Mouse (Mus musculus) intestine, embryonic 15.5 days (tissue): ENCODE measurements around the gene Sbk2. TPM values are rescaled to one million over a fixed set of nuclear protein-coding genes. Genes with fewer than 3 reads are reported as not detected.
A peak's percentile ranks its signal among the peaks of the same experiment; 100 is the strongest.

Experiments used
- ATAC-seq: fragments of 200-750 bp; cut with Nextera tagmentation; 2 replicates; pipeline ENCODE4 v1.8.0; 2017; ENCODE audit warnings: moderate TSS enrichment, moderate library complexity
- H3K27ac ChIP-seq: fragments of 300-500 bp; sonication (generic); 2 replicates; pipeline ENCODE4 v1.5.1; 2015; ENCODE audit warnings: mild to moderate bottlenecking, inconsistent platforms
- H3K27me3 ChIP-seq: fragments of 300-500 bp; sonication (generic); replicated peaks from 2 replicates; pipeline ENCODE4 v1.6.1; 2015; ENCODE audit warnings: inconsistent platforms
- H3K36me3 ChIP-seq: fragments of 300-500 bp; sonication (generic); 2 replicates; pipeline ENCODE4 v1.6.1; 2015; ENCODE audit warnings: inconsistent platforms
- H3K4me1 ChIP-seq: fragments of 300-500 bp; sonication (generic); replicated peaks from 2 replicates; pipeline ENCODE4 v1.6.1; 2015; ENCODE audit warnings: inconsistent platforms
- H3K4me2 ChIP-seq: fragments of 300-500 bp; sonication (generic); replicated peaks from 2 replicates; pipeline ENCODE4 v1.6.1; 2015; ENCODE audit warnings: mild to moderate bottlenecking, inconsistent platforms
- H3K4me3 ChIP-seq: fragments of 300-500 bp; sonication (generic); replicated peaks from 2 replicates; pipeline ENCODE4 v1.5.1; 2015; ENCODE audit warnings: inconsistent platforms
- H3K9ac ChIP-seq: fragments of 300-500 bp; sonication (generic); 2 replicates; pipeline ENCODE4 v1.6.1; 2015; ENCODE audit warnings: inconsistent platforms
- H3K9me3 ChIP-seq: fragments of 300-500 bp; sonication (generic); 2 replicates; pipeline ENCODE4 v1.6.1; 2016; ENCODE audit warnings: inconsistent platforms
- WGBS: fragments of 180-500 bp; shearing (Covaris S2); methylation state at CpG from one replicate; pipeline ENCODE4 v1.1.7; 2015; 5-methylcytosine and 5-hydroxymethylcytosine counted together
- polyA plus RNA-seq: library from polyadenylated mRNA; unstranded; fragments of >200 nt; fragmentation: Nextera tagmentation; extraction: Ambion mirVana; gene quantifications from 2 replicates; pipeline ENCODE4 v1.2.1, GENCODE M21; 2015

Gene Sbk2
- polyA plus RNA-seq, 1 experiment from 2014 or later = 0.39 TPM

DNA sequence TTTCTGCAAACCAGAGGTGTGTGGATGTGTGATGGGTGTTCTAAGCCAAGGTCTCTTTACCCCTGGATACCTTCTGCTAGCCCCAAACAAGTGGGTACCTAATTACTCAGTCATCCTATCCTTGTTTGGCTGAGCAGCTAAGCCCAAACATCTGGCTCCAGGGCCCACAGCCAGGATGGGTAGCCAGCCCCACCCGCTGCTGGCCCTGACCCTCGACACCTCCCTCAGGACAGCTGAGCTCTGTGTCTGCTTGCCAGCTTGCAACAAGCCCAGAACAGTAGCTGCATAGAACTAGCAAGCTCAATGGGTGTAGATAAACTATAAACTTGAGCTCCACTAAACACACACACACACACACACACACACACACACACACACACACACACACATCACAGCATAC, 16.4 kb downstream of the Sbk2 start:
- H3K4me3 ChIP-seq = no peak overlapping the region
- no peak overlapping the region for H3K9ac ChIP-seq
- H3K4me1 ChIP-seq = no peaks in the 10 kb centered on the region
- H3K27ac ChIP-seq = no peak overlapping the region
- no peak overlapping the region for H3K4me2 ChIP-seq
- 42% methylated on average over 2 of the region's 2 CpGs for WGBS
- ATAC-seq = no peak
- no peaks in the 10 kb centered on the region for H3K27me3 ChIP-seq
- H3K36me3 ChIP-seq = no peaks in the 10 kb centered on the region
- H3K9me3 ChIP-seq = no peaks in the 10 kb centered on the region

DNA sequence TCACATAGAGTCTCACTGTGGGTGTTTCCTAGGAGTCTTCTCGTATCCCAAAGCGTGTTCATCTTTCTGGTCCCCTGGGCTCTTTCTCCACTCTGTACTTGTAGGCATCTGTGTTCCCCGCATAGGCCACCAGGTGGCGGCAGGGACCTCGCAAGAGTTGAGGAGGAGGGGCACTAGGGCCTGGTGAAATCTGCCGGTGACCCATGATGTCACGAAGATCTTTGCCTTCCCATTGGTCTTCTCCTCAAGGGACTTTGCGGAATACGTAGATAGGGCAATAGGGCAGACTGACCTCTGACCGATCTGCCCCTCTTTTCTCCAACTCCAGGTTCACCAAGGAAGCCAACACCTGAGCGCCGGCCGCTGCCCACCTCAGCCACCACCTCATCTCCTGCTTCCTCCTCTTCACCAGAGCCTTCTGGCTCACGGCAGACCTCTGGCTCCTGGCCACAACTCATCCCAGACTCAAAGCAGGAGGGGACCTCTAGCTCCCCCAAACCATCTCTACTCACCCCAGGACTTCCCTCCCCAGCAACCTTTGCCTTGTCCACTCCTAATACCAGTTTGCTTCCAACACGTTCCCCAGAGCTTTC, 20.9 kb downstream of the Sbk2 start:
- no peak overlapping the region for H3K9ac ChIP-seq
- WGBS = 17% methylated on average over 15 of the region's 15 CpGs

DNA sequence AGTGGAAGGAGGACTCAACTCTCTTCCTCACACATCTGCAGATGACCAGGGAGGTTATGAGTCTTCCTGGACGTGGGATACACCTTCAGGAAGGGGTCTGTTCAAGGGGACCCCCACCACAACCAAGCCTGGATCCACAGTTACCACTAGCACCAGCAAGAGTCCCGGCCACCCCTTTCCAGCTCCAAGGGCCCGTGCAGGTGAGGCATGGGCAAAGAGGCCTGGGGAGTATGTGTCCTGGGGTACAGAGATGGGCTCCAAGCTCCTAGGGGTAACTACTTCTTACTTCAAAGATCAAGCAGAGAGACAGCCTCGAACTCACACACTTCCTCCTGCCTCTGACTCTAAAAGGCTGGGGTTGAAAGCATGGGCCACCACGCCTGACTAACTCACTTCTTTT, 21.5 kb downstream of the Sbk2 start:
- no peak overlapping the region for H3K4me2 ChIP-seq
- no peak for ATAC-seq
- WGBS = 55% methylated on average over 5 of the region's 5 CpGs
- no peak overlapping the region for H3K9ac ChIP-seq
- no peak overlapping the region for H3K4me3 ChIP-seq
- no peaks in the 10 kb centered on the region for H3K9me3 ChIP-seq
- H3K27me3 ChIP-seq = no peaks in the 10 kb centered on the region
- no peaks in the 10 kb centered on the region for H3K36me3 ChIP-seq
- H3K27ac ChIP-seq = no peak overlapping the region
- no peaks in the 10 kb centered on the region for H3K4me1 ChIP-seq

More for the DNA sequence above, 20.9 kb downstream of the Sbk2 start:
- Histone ChIP-seq H3K36me3 (no peaks in the 10 kb centered on the region), H3K9me3 (no peaks in the 10 kb centered on the region), H3K4me1 (no peaks in the 10 kb centered on the region), H3K27me3 (no peaks in the 10 kb centered on the region), H3K27ac (no peak overlapping the region), H3K4me2 (peak overlapping the region; percentile 56), H3K4me3 (peak overlapping the region; percentile 20)
- peak; percentile 90 for ATAC-seq

DNA sequence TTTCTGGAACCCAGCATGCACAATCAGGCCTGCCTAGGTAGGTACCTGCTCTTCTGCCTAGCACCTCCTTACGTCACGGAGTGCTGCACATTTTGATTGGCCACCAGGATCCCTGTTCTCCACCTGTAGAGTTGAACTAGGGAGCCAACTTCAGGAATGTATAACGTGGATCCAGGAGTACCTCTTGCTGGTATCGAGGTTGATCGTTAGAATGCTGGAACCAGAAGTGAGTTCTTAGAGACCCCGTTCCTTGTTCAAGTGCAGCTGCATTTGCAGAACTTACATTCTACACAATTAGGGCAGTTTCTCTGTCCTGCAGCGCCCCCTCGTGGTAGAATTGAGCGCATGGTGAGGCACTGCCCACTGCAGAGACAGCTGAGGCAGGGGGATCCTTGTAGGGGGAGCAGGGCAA, 24.1 kb downstream of the Sbk2 start:
- ATAC-seq = peak; percentile 77
- H3K4me1 ChIP-seq = no peaks in the 10 kb centered on the region

DNA sequence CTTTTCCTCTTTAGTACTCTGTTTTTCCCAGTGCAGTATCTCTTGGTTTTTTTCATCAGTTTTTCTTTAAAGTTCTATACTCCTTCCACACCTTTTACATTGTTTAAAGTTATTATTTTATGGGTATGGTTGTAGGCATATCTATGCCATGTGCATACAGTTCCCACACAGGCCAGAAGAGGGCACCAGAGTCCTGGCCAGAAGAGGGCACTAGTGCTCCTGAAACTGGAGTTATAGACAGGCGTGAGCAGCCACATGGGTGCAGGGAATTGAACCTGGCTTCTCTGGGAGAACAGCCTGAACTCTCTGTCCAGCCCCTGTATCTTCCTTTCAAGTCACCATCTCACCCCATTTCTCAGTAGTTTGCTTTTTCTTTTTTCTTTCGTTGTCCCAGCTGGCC, 25.8 kb downstream of the Sbk2 start:
- H3K27me3 ChIP-seq = no peaks in the 10 kb centered on the region
- no peak overlapping the region for H3K4me2 ChIP-seq
- no peaks in the 10 kb centered on the region for H3K36me3 ChIP-seq
- no peaks in the 10 kb centered on the region for H3K4me1 ChIP-seq
- no peak overlapping the region for H3K27ac ChIP-seq
- 0 out of 2 replicates have a peak, but pooled peaks cover 3% of the 10 kb centered on the region for H3K9me3 ChIP-seq
- ATAC-seq = no peak
- H3K9ac ChIP-seq = no peak overlapping the region
- H3K4me3 ChIP-seq = no peak overlapping the region
- 37% methylated on average over 2 of the region's 2 CpGs for WGBS

More for the DNA sequence above, 24.1 kb downstream of the Sbk2 start:
- no peaks in the 10 kb centered on the region for H3K36me3 ChIP-seq
- H3K4me3 ChIP-seq = no peak overlapping the region
- no peaks in the 10 kb centered on the region for H3K27me3 ChIP-seq
- no peak overlapping the region for H3K4me2 ChIP-seq
- no peak overlapping the region for H3K27ac ChIP-seq
- H3K9me3 ChIP-seq = no peaks in the 10 kb centered on the region
- 20% methylated on average over 9 of the region's 9 CpGs for WGBS
- no peak overlapping the region for H3K9ac ChIP-seq

DNA sequence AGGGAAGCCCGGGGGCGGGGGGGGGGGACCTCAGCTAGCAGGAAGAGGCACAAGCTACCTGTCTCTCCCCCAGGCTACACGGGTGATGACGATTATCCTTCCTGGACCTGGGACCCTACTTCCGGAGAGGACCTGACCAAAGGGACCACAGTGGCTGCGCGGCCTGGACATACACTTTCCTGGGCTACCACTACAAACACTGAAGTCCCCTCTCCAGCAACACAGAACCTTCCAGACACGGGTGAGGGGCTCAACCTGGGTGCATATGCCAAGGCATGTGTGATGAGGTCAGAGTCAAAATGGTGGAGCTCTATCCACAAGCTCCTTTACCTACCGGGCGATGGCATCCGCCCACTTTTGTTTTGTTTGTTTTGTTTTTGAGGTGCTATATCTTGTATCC, 26.8 kb downstream of the Sbk2 start:
- 76% methylated on average over 11 of the region's 11 CpGs for WGBS
- no peak overlapping the region for H3K9ac ChIP-seq
- H3K4me3 ChIP-seq = no peak overlapping the region
- no peak overlapping the region for H3K4me2 ChIP-seq
- no peak overlapping the region for H3K27ac ChIP-seq
- H3K9me3 ChIP-seq = 0 out of 2 replicates have a peak, but pooled peaks cover 3% of the 10 kb centered on the region
- no peaks in the 10 kb centered on the region for H3K27me3 ChIP-seq
- no peaks in the 10 kb centered on the region for H3K4me1 ChIP-seq
- no peaks in the 10 kb centered on the region for H3K36me3 ChIP-seq
- ATAC-seq = no peak

DNA sequence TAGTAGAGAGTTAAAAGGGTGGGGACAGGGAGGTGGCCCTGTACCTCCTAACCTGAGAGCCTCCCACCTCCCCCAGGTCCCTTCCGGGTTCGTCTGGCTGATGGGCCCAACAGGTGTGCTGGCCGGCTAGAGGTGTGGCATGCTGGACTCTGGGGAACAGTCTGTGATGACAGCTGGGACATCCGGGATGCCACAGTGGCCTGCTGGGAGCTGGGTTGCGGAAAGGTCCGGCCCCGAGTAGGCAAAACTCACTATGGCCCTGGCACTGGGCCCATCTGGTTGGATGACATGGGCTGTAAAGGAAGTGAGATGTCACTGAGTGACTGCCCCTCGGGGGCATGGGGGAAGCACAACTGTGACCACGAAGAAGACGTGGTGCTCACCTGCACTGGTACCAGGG, 27.4 kb downstream of the Sbk2 start:
- no peak overlapping the region for H3K27ac ChIP-seq
- H3K9me3 ChIP-seq = 0 out of 2 replicates have a peak, but pooled peaks cover 3% of the 10 kb centered on the region
- no peaks in the 10 kb centered on the region for H3K4me1 ChIP-seq
- H3K36me3 ChIP-seq = no peaks in the 10 kb centered on the region
- no peak overlapping the region for H3K4me3 ChIP-seq
- H3K4me2 ChIP-seq = no peak overlapping the region
- H3K27me3 ChIP-seq = no peaks in the 10 kb centered on the region
- ATAC-seq = no peak
- no peak overlapping the region; the same call in 1 of the 2 replicates for H3K9ac ChIP-seq
- 78% methylated on average over 10 of the region's 10 CpGs for WGBS

DNA sequence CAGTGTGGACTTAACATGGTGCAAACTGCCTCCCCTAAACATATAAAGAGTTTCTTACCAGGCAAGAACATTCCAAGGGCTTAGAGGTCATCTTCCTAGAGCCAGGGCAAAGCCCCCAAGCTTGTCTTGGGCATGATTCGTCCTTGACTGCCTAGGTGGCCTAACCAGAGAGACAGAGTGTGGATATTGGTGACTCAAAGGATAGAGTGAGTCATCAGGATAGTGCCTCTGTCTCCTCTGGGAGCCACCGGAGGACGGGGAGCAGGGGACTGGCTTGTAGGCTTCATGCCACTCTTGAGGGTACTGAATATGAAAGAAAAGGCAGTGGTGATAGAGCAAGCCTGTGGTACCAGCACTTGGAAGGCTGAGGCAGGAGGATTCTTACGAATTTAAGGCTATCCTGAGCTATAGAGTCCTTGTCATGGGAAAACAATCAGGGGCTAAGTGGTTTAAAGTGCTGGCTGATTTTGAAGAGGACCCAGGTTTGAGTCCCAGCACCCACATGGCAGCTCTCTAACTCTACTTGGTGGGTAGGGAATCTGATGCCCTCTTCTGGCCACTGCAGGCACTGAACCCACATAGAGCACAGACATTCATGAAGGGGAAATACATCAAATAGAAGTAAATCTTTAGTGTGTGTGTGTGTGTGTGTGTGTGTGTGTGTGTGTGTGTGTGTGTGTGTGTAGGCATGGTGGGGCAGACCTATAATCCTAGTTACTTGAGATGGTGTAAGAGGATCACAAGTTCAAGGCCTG, 29.9 kb downstream of the Sbk2 start:
- no peaks in the 10 kb centered on the region for H3K4me1 ChIP-seq
- ATAC-seq = no peak
- 76% methylated on average over 4 of the region's 4 CpGs for WGBS
- no peaks in the 10 kb centered on the region for H3K27me3 ChIP-seq
- 0 out of 2 replicates have a peak, but pooled peaks cover 3% of the 10 kb centered on the region for H3K9me3 ChIP-seq
- no peak overlapping the region for H3K4me2 ChIP-seq
- no peaks in the 10 kb centered on the region for H3K36me3 ChIP-seq
- no peak overlapping the region for H3K4me3 ChIP-seq
- no peak overlapping the region for H3K27ac ChIP-seq
- H3K9ac ChIP-seq = no peak overlapping the region

DNA sequence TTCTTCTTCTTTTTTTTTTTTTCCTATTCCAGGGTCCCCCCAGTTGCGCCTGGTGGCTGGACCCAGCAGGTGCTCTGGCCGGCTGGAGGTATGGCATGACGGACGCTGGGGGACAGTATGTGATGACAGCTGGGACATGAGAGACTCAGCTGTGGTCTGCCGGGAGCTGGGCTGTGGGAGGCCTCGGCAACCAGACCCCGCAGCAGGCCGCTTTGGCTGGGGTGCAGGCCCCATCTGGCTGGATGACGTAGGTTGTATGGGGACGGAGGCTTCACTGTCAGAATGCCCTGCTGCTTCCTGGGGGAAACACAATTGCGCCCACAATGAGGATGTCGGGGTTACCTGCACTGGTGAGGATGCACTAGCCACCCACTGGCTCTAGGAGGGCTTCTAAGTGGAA, 31.1 kb downstream of the Sbk2 start:
- Histone ChIP-seq H3K4me1 (no peaks in the 10 kb centered on the region), H3K27me3 (no peaks in the 10 kb centered on the region), H3K4me2 (no peak overlapping the region), H3K9me3 (0 out of 2 replicates have a peak, but pooled peaks cover 3% of the 10 kb centered on the region), H3K36me3 (no peaks in the 10 kb centered on the region), H3K9ac (no peak overlapping the region), H3K27ac (no peak overlapping the region), H3K4me3 (no peak overlapping the region)
- WGBS = 77% methylated on average over 12 of the region's 12 CpGs
- no peak for ATAC-seq

DNA sequence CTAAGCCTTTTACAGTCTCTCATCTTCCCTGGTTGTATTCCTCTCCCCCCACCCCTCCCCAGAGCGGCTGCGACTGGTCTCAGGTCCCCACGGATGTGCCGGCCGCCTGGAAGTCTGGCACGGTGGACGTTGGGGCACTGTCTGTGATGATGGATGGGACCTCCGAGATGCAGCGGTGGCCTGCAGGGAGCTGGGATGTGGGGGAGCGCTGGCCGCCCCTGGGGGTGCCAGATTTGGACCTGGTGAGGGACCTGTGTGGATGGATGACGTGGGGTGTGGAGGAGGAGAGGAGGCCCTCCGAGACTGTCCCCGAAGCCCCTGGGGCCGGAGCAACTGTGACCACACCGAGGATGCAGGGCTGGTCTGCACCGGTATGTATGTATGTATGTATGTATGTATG, 35.9 kb downstream of the Sbk2 start:
- H3K9ac ChIP-seq = no peak overlapping the region
- no peaks in the 10 kb centered on the region for H3K36me3 ChIP-seq
- no peaks in the 10 kb centered on the region for H3K9me3 ChIP-seq
- no peak for ATAC-seq
- no peak overlapping the region for H3K27ac ChIP-seq
- no peaks in the 10 kb centered on the region for H3K27me3 ChIP-seq
- peaks cover 31% of the 10 kb centered on the region for H3K4me1 ChIP-seq
- WGBS = 61% methylated on average over 17 of the region's 17 CpGs
- no peak overlapping the region for H3K4me3 ChIP-seq
- no peak overlapping the region for H3K4me2 ChIP-seq

DNA sequence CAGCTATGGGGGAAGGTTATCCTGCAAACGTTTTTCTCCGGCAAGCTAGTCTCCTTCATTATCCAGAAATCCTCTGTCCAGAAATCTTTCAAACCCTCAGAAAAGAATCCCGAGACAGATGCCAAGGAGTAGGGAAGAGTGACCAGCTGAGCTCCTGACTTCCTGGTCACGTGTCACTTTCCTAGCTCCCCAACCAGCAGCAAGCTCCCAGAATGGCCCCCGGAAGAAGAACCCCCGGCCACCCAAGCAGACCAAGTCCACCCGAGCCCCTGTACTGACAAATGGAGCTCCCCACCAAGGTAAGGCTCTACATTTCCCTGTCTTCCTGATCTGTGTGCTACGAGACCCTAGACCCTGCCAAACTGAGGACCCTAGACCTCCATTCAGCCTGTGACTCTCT, 36.5 kb downstream of the Sbk2 start:
- Histone ChIP-seq H3K9ac (no peak overlapping the region; the same call in 1 of the 2 replicates), H3K9me3 (no peaks in the 10 kb centered on the region), H3K4me2 (peak overlapping the region; percentile 4; the same call in 1 of the 2 replicates), H3K36me3 (no peaks in the 10 kb centered on the region), H3K4me1 (peaks cover 38% of the 10 kb centered on the region), H3K27me3 (no peaks in the 10 kb centered on the region), H3K27ac (no peak overlapping the region), H3K4me3 (no peak overlapping the region)
- 54% methylated on average over 8 of the region's 8 CpGs for whole genome bisulfite sequencing
- ATAC-seq = no peak

DNA sequence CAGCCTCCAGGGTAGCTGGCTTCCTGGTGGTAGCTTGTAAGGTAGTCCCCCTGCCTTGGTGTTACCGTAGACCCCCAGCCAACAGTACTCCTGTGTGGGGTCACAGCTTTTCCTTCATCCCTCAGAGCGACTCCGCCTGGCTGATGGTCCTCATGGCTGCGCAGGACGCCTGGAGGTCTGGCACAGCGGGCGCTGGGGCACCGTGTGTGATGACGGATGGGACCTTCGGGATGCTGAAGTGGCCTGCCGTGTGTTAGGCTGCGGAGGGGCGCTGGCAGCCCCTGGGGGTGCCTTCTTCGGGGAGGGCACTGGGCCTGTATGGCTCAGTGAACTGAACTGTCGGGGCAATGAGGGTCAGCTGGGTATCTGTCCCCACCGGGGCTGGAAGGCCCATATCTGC, 37.4 kb downstream of the Sbk2 start:
- H3K4me3 ChIP-seq = no peak overlapping the region
- no peak overlapping the region for H3K4me2 ChIP-seq
- H3K9me3 ChIP-seq = no peaks in the 10 kb centered on the region
- ATAC-seq = no peak
- no peaks in the 10 kb centered on the region for H3K36me3 ChIP-seq
- WGBS = 69% methylated on average over 16 of the region's 16 CpGs
- H3K4me1 ChIP-seq = peaks cover 42% of the 10 kb centered on the region
- H3K27ac ChIP-seq = no peak overlapping the region
- no peak overlapping the region for H3K9ac ChIP-seq
- no peaks in the 10 kb centered on the region for H3K27me3 ChIP-seq
